Mouse (Mus musculus): ENCODE data around the gene Cdk5r1. TPM values are rescaled to one million over a fixed set of nuclear protein-coding genes. Genes with fewer than 3 reads are reported as not detected.

Gene Cdk5r1
- polyA plus RNA-seq, 1 experiment from 2014 or later: 2.1 TPM

- H3K9me3 ChIP-seq (ENCODE audit: control insufficient read depth, low read length): no peaks in the 10 kb centered on the region
- no peaks in the 10 kb centered on the region for H3K27me3 ChIP-seq (ENCODE audit: control insufficient read depth, insufficient read depth, low read length)
- H3K36me3 ChIP-seq (ENCODE audit: control insufficient read depth, insufficient read depth, low read length): no peaks in the 10 kb centered on the region
- H3K4me3 ChIP-seq (ENCODE audit: low read depth, low read length): no peak overlapping the region
- H3K9ac ChIP-seq (ENCODE audit: low read length): no peak overlapping the region
- H3K4me1 ChIP-seq (ENCODE audit: control insufficient read depth, insufficient read depth, low read length): no peaks in the 10 kb centered on the region
- ATAC-seq (ENCODE audit: insufficient number of reproducible peaks, low FRiP score, low TSS enrichment, low read depth) (no peak), DNase-seq (ENCODE audit: low spot score) (no peak)
- H3K27ac ChIP-seq (replicated peaks; ENCODE audit: low read depth, low read length): no peak overlapping the region
- H3K4me2 ChIP-seq (ENCODE audit: low read depth, severe bottlenecking): no peak overlapping the region
Measured at GRCm38 (mm10) chr11:80527697-80528096, 50.9 kb downstream of the Cdk5r1 start.

- Histone ChIP-seq H3K27me3 (ENCODE audit: control insufficient read depth, insufficient read depth, low read length) (no peaks in the 10 kb centered on the region), H3K4me2 (ENCODE audit: low read depth, severe bottlenecking) (no peak overlapping the region), H3K9ac (ENCODE audit: low read length) (no peak overlapping the region), H3K27ac (replicated peaks; ENCODE audit: low read depth, low read length) (no peak overlapping the region), H3K4me3 (ENCODE audit: low read depth, low read length) (no peak overlapping the region), H3K9me3 (ENCODE audit: control insufficient read depth, low read length) (no peaks in the 10 kb centered on the region), H3K36me3 (ENCODE audit: control insufficient read depth, insufficient read depth, low read length) (no peaks in the 10 kb centered on the region), H3K4me1 (ENCODE audit: control insufficient read depth, insufficient read depth, low read length) (no peaks in the 10 kb centered on the region)
- no peak for ATAC-seq (ENCODE audit: insufficient number of reproducible peaks, low FRiP score, low TSS enrichment, low read depth)
- no peak for DNase-seq (ENCODE audit: low spot score)
- WGBS: 85% methylated on average over 8 of the region's 8 CpGs
Measured at GRCm38 (mm10) chr11:80529149-80529548, 52.3 kb downstream of the Cdk5r1 start.

Other genes with a start within 250 kb of the Cdk5r1 start
- 0.56 and 0.60 TPM in 2 replicates for gene Rhbdl3, start 176.1 kb upstream of the Cdk5r1 start, polyA plus RNA-seq (2014; fragmentation: Nextera tagmentation; extraction: Ambion mirVana)
- 23.2 and 25.9 TPM in 2 replicates for gene 5730455P16Rik, start 99.0 kb upstream of the Cdk5r1 start, polyA plus RNA-seq (2014; fragmentation: Nextera tagmentation; extraction: Ambion mirVana)
- 343 and 367 TPM in 2 replicates for gene Zfp207, start 93.7 kb upstream of the Cdk5r1 start, polyA plus RNA-seq (2014; fragmentation: Nextera tagmentation; extraction: Ambion mirVana)
- gene Psmd11, start 48.4 kb upstream of the Cdk5r1 start, polyA plus RNA-seq (2014; fragmentation: Nextera tagmentation; extraction: Ambion mirVana): 316 and 334 TPM in 2 replicates